Mouse (Mus musculus) c-Kit-positive CD71-positive TER-119-positive erythroid progenitor cells, embryonic 14.5 days (primary cell): ENCODE measurements around the gene Ube2dnl1.

Experiments used
- DNase-seq: peaks from one replicate; pipeline ENCODE4 v3.0.0-alpha.2; 2013; ENCODE audit warnings: low spot score

Gene Ube2dnl1

GRCm38 (mm10) chrX:114904712-114905111, at the start of gene Ube2dnl1:
Gene Ube2dnl1, plus strand, starts transcription at chrX:114905012.
- no peak for DNase-seq

- DNase-seq = no peak
Observed at GRCm38 (mm10) chrX:114895489-114895888, 9.3 kb upstream of the Ube2dnl1 start.

- no peak for DNase-seq
Observed at GRCm38 (mm10) chrX:114897506-114897905, 7.3 kb upstream of the Ube2dnl1 start.

GRCm38 (mm10) chrX:114903391-114903790, 1.4 kb upstream of the Ube2dnl1 start:
- no peak for DNase-seq

- DNase-seq = no peak
Observed at GRCm38 (mm10) chrX:114907282-114907681, 2.5 kb downstream of the Ube2dnl1 start, which contains the start of gene Ube2dnl2. Gene Ube2dnl2, plus strand, starts transcription at chrX:114907582.

GRCm38 (mm10) chrX:114955066-114955465, 50.3 kb downstream of the Ube2dnl1 start:
- DNase-seq = no peak
